Mouse (Mus musculus) testis, adult 2 months (tissue): Measurements from ENCODE around the gene Gm21958.

Experiments
- CTCF ChIP-seq: fragments of 200-500 bp; IDR thresholded peaks from 2 replicates; pipeline ENCODE4 v1.5.1; 2012; ENCODE audit warnings: low read depth, mild to moderate bottlenecking, inconsistent platforms, low read length, moderate library complexity; ENCODE audit not compliant: control insufficient read depth, insufficient read depth, insufficient replicate concordance
- POLR2A ChIP-seq: fragments of 200-500 bp; IDR thresholded peaks from 2 replicates; pipeline ENCODE4 v1.6.1; 2012; ENCODE audit warnings: low read depth, mild to moderate bottlenecking, inconsistent platforms, low read length, moderate library complexity; ENCODE audit not compliant: control insufficient read depth

DNA sequence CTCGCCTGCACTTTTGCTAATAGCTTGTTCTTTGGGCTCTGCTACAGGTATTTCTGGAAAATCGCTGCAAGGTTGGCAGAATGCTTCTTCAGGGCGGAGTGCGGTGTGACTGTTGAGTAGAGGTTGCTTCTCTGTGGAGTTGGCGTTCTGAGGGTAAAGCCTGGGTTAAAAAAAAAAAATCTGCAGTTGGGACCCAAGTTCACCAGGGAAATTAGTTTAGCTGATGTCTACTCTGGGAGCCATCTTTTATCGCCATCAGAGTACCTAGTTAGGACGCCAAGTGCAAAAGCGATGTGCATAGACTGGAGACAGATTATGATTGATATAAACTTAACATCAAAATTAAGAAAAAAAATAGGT is 21.1 kb downstream of the Gm21958 start:
- TF ChIP-seq CTCF (no peak), POLR2A (no peak)
